Mouse (Mus musculus) lung, postnatal 0 days (tissue): Measurements from ENCODE around the gene March10.

Source experiments
- CTCF ChIP-seq: IDR thresholded peaks from 2 replicates; pipeline ENCODE4 v1.5.1; 2016; ENCODE audit warnings: antibody characterized with exemption, mild to moderate bottlenecking
- EP300 ChIP-seq: IDR thresholded peaks from 2 replicates; pipeline ENCODE4 v1.6.1; 2016; ENCODE audit warnings: antibody characterized with exemption, mild to moderate bottlenecking, control low read depth

DNA sequence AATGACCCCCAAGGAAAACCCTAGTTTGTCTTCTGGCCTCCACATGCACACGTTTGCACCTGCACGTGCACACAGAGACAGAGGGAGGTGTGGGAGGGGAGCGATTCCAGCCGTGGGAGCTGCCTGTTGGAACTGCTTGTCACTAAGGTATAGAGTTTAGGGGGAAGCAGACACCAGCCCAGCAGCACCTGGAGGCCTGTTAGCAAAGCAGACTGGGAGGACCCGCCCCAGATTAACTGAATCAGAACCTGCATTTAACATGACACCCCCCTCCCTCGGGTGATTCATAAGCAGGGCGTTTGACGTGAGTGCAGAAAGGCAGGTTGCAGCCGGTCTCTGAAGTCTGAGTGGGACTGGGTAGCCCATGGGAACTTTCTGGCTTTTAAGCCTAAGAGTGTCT is 126.6 kb downstream of the March10 start:
- no peak for TF ChIP-seq CTCF
- TF ChIP-seq EP300: no peak
